Mouse (Mus musculus): ENCODE data around the gene Naaladl2. TPM values are rescaled to one million over a fixed set of nuclear protein-coding genes. Genes with fewer than 3 reads are reported as not detected.

Naaladl2 gene
- polyA plus RNA-seq, 1 experiment = 1.0 TPM

GRCm38 (mm10) chr3:24921811-24922210, 222.2 kb downstream of the Naaladl2 start:
- WGBS = 19% methylated on average over 2 of the region's 2 CpGs
- Histone ChIP-seq H3K27ac (ENCODE audit: control insufficient read depth, insufficient read depth, low read depth, low read length, poor library complexity) (no peak overlapping the region), H3K4me1 (ENCODE audit: control insufficient read depth, insufficient read depth, low read length) (no peaks in the 10 kb centered on the region), H3K4me3 (replicated peaks; ENCODE audit: control insufficient read depth, low read depth, low read length) (no peak overlapping the region)
- TF ChIP-seq POLR2A (IDR thresholded peaks at IDR 0.05; ENCODE audit: borderline replicate concordance, control insufficient read depth, low read depth, low read length) (no peak), CTCF (IDR thresholded peaks at IDR 0.05; ENCODE audit: control insufficient read depth, insufficient read depth, low read length) (no peak)

GRCm38 (mm10) chr3:24921401-24921800, 222.7 kb downstream of the Naaladl2 start:
- TF ChIP-seq CTCF (IDR thresholded peaks at IDR 0.05; ENCODE audit: control insufficient read depth, insufficient read depth, low read length) = no peak
- no peak for TF ChIP-seq POLR2A (IDR thresholded peaks at IDR 0.05; ENCODE audit: borderline replicate concordance, control insufficient read depth, low read depth, low read length)
- WGBS = 57% methylated on average over 6 of the region's 6 CpGs
- Histone ChIP-seq H3K27ac (ENCODE audit: control insufficient read depth, insufficient read depth, low read depth, low read length, poor library complexity) (no peak overlapping the region), H3K4me3 (replicated peaks; ENCODE audit: control insufficient read depth, low read depth, low read length) (no peak overlapping the region), H3K4me1 (ENCODE audit: control insufficient read depth, insufficient read depth, low read length) (no peaks in the 10 kb centered on the region)

GRCm38 (mm10) chr3:24905425-24905960, 238.6 kb downstream of the Naaladl2 start:
- Histone ChIP-seq H3K4me3 (replicated peaks; ENCODE audit: control insufficient read depth, low read depth, low read length) (no peak overlapping the region), H3K27ac (ENCODE audit: control insufficient read depth, insufficient read depth, low read depth, low read length, poor library complexity) (no peak overlapping the region), H3K4me1 (ENCODE audit: control insufficient read depth, insufficient read depth, low read length) (no peaks in the 10 kb centered on the region)
- 68% methylated on average over 3 of the region's 3 CpGs for WGBS
- TF ChIP-seq CTCF (IDR thresholded peaks at IDR 0.05; ENCODE audit: control insufficient read depth, insufficient read depth, low read length) (no peak), POLR2A (IDR thresholded peaks at IDR 0.05; ENCODE audit: borderline replicate concordance, control insufficient read depth, low read depth, low read length) (no peak)

- no peak for TF ChIP-seq POLR2A (IDR thresholded peaks at IDR 0.05; ENCODE audit: borderline replicate concordance, control insufficient read depth, low read depth, low read length)
- no peak for TF ChIP-seq CTCF (IDR thresholded peaks at IDR 0.05; ENCODE audit: control insufficient read depth, insufficient read depth, low read length)
- H3K4me3 ChIP-seq (replicated peaks; ENCODE audit: control insufficient read depth, low read depth, low read length) = no peak overlapping the region
- 67% methylated on average over 3 of the region's 3 CpGs for WGBS
- no peak overlapping the region for H3K27ac ChIP-seq (ENCODE audit: control insufficient read depth, insufficient read depth, low read depth, low read length, poor library complexity)
- no peaks in the 10 kb centered on the region for H3K4me1 ChIP-seq (ENCODE audit: control insufficient read depth, insufficient read depth, low read length)
Measured at GRCm38 (mm10) chr3:24888801-24889200, 255.3 kb downstream of the Naaladl2 start.

GRCm38 (mm10) chr3:24872254-24872653, 271.8 kb downstream of the Naaladl2 start:
- WGBS = 67% methylated on average over 1 of the region's 1 CpGs
- Histone ChIP-seq H3K4me3 (replicated peaks; ENCODE audit: control insufficient read depth, low read depth, low read length) (no peak overlapping the region), H3K4me1 (ENCODE audit: control insufficient read depth, insufficient read depth, low read length) (no peaks in the 10 kb centered on the region), H3K27ac (ENCODE audit: control insufficient read depth, insufficient read depth, low read depth, low read length, poor library complexity) (no peak overlapping the region)
- TF ChIP-seq CTCF (IDR thresholded peaks at IDR 0.05; ENCODE audit: control insufficient read depth, insufficient read depth, low read length) (no peak), POLR2A (IDR thresholded peaks at IDR 0.05; ENCODE audit: borderline replicate concordance, control insufficient read depth, low read depth, low read length) (no peak)

GRCm38 (mm10) chr3:24852936-24853335, 291.1 kb downstream of the Naaladl2 start:
- Histone ChIP-seq H3K4me3 (replicated peaks; ENCODE audit: control insufficient read depth, low read depth, low read length) (no peak overlapping the region), H3K27ac (ENCODE audit: control insufficient read depth, insufficient read depth, low read depth, low read length, poor library complexity) (no peak overlapping the region), H3K4me1 (ENCODE audit: control insufficient read depth, insufficient read depth, low read length) (no peaks in the 10 kb centered on the region)
- 52% methylated on average over 2 of the region's 2 CpGs for WGBS
- no peak for TF ChIP-seq CTCF (IDR thresholded peaks at IDR 0.05; ENCODE audit: control insufficient read depth, insufficient read depth, low read length)
- no peak for TF ChIP-seq POLR2A (IDR thresholded peaks at IDR 0.05; ENCODE audit: borderline replicate concordance, control insufficient read depth, low read depth, low read length)

GRCm38 (mm10) chr3:24796739-24797138, 347.3 kb downstream of the Naaladl2 start:
- no peak overlapping the region for H3K4me3 ChIP-seq (replicated peaks; ENCODE audit: control insufficient read depth, low read depth, low read length)
- no peak overlapping the region for H3K27ac ChIP-seq (ENCODE audit: control insufficient read depth, insufficient read depth, low read depth, low read length, poor library complexity)
- 57% methylated on average over 2 of the region's 2 CpGs for WGBS
- TF ChIP-seq POLR2A (IDR thresholded peaks at IDR 0.05; ENCODE audit: borderline replicate concordance, control insufficient read depth, low read depth, low read length) = no peak
- TF ChIP-seq CTCF (IDR thresholded peaks at IDR 0.05; ENCODE audit: control insufficient read depth, insufficient read depth, low read length) = no peak
- no peaks in the 10 kb centered on the region for H3K4me1 ChIP-seq (ENCODE audit: control insufficient read depth, insufficient read depth, low read length)

- Histone ChIP-seq H3K27ac (ENCODE audit: control insufficient read depth, insufficient read depth, low read depth, low read length, poor library complexity) (no peak overlapping the region), H3K4me3 (replicated peaks; ENCODE audit: control insufficient read depth, low read depth, low read length) (no peak overlapping the region), H3K4me1 (ENCODE audit: control insufficient read depth, insufficient read depth, low read length) (no peaks in the 10 kb centered on the region)
- 50% methylated on average over 1 of the region's 1 CpGs for WGBS
- no peak for TF ChIP-seq CTCF (IDR thresholded peaks at IDR 0.05; ENCODE audit: control insufficient read depth, insufficient read depth, low read length)
Measured at GRCm38 (mm10) chr3:24787451-24788148, 356.5 kb downstream of the Naaladl2 start.
